Mouse (Mus musculus) C2C12 (cell line): ENCODE measurements at regions not wholly inside any gene's neighbourhood (a gene's known extent, or its start where the extent isn't known, plus 50 kb on each side); places are given as distances from the start of the nearest gene placed in this dataset.

Experiments
- CTCF ChIP-seq: IDR thresholded peaks from one replicate; pipeline ENCODE4 v1.5.1; 2011; ENCODE audit not compliant: control insufficient read depth, insufficient read depth, insufficient read length
- MYOD1 ChIP-seq: IDR thresholded peaks from one replicate; pipeline ENCODE4 v1.6.1; 2011; ENCODE audit warnings: low read depth; ENCODE audit not compliant: control insufficient read depth, insufficient read length

DNA sequence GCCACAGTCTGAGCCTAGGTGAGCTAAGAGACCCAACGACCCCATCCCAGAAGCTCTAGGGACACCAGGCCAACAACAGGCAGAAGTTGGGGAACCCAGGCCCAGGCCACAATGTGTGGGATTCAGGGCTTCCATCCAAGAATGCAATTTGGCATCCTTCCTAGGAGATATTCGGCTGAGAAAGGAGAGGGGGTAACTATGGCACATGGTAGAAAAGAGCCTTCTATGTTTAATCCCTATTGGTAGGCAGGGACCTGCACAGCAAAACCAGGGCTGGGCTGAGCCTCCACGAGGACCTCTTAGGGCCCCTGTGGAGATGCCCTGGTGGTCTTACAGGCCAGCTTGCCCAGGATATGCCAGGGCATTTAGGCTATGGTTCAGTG is 71.8 kb downstream of the Zfp36l2 start:
- TF ChIP-seq CTCF = no peak
- TF ChIP-seq MYOD1 = no peak
